Mouse (Mus musculus): ENCODE results near the gene Gm17349.

DNA sequence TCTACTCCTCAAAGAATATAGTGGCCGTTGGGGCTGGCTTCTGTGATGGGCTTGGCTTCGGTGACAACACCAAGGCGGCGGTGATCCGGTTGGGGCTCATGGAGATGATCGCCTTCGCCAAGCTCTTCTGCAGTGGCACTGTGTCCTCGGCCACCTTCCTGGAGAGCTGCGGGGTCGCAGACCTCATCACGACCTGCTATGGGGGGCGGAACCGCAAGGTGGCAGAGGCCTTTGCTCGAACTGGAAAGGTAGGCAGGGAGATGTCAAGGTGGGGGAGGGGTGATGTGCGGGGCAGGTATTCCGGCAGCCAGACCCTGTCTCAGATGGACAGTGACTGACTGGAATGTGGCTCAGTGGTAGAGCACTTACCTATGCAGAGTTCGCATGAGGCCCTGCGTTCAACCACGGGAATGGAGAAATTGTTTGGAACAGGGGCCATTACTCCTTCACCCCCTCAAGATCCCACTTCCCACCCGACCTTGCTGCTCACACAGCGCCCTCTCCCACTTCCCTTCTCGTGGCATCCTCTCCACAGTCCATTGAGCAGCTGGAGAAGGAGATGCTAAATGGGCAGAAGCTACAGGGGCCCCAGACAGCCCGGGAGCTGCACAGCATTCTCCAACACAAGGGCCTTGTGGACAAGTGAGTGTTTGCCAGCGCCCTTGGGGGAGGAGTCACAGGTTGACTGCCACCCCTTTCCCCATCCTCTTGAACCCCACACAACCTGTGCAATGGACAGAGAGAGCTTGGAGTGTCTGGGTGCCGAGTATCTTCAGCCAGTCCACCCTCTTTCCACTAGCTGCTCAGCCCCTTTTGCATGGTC lies 16.8 kb upstream of the Gm17349 start:
- TF ChIP-seq CTCF (IDR thresholded peaks at IDR 0.05; ENCODE audit: insufficient read depth, low read depth, low read length) = no peak
- TF ChIP-seq POLR2A (IDR thresholded peaks at IDR 0.05; ENCODE audit: insufficient read depth, low read depth, low read length) = no peak
